Mouse (Mus musculus): ENCODE measurements around the gene Bcl2a1a.
"Not testable (repeated sequence)": the region's sequence is repeated elsewhere in the genome, so short reads cannot be mapped to it uniquely, and the experiment has no call there.

DNA sequence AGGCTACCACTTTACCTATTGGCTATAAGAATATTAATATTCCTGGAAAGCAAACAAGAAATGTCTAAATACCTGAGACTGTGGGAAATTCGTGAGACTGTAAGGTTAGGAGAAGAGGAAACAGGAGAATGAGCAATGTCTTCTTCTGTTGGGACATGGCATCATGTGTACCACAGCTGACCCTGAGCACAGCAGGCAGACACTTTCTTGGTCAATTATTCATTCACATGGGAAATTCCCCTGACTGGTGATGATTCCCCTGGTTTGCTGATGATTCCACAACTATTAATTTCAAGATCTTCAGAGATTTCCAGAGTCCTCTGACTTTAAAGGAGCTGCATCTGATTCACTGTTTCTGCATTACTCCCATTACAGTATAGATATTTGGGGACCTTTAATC lies 3.3 kb downstream of the Bcl2a1a start:
- TF ChIP-seq POLR2A (IDR thresholded peaks at IDR 0.05; ENCODE audit: low read depth, low read length); CTCF (IDR thresholded peaks at IDR 0.05; ENCODE audit: borderline replicate concordance, insufficient read depth, low read length): not testable (repeated sequence)

Data from embryonic fibroblast, embryonic 13.5 days (primary cell).